Mouse (Mus musculus) ES-Bruce4 (cell line): ENCODE measurements at regions not wholly inside any gene's neighbourhood (a gene's known extent, or its start where the extent isn't known, plus 50 kb on each side); places are given as distances from the start of the nearest gene placed in this dataset.

ENCODE experiments used
- H3K27ac ChIP-seq: 2 replicates; pipeline ENCODE4 v1.5.1; 2012; ENCODE audit warnings: low read length, inconsistent platforms; ENCODE audit not compliant: insufficient read depth
- H3K27me3 ChIP-seq: 2 replicates; pipeline ENCODE4 v1.6.1; 2012; ENCODE audit warnings: mild to moderate bottlenecking, low read length, inconsistent platforms; ENCODE audit not compliant: control insufficient read depth, poor library complexity, insufficient read depth, severe bottlenecking
- H3K36me3 ChIP-seq: 2 replicates; pipeline ENCODE4 v1.6.1; 2012; ENCODE audit warnings: inconsistent platforms, mild to moderate bottlenecking, low read length, moderate library complexity; ENCODE audit not compliant: control insufficient read depth, poor library complexity, insufficient read depth, severe bottlenecking
- H3K4me1 ChIP-seq: one replicate; pipeline ENCODE4 v1.8.1; 2011; ENCODE audit warnings: low read length; ENCODE audit not compliant: control insufficient read depth, insufficient read depth
- H3K4me3 ChIP-seq: 2 replicates; pipeline ENCODE4 v1.5.1; 2011; ENCODE audit warnings: low read depth, mild to moderate bottlenecking, low read length
- H3K9ac ChIP-seq: 2 replicates; pipeline ENCODE4 v1.6.1; 2012; ENCODE audit warnings: low read depth, mild to moderate bottlenecking, inconsistent platforms; ENCODE audit not compliant: poor library complexity, severe bottlenecking
- H3K9me3 ChIP-seq: replicated peaks from 2 replicates; pipeline ENCODE4 v1.6.1; 2012; ENCODE audit warnings: mild to moderate bottlenecking, low read length, inconsistent platforms; ENCODE audit not compliant: control insufficient read depth, poor library complexity, insufficient read depth, severe bottlenecking
- CTCF ChIP-seq: IDR thresholded peaks from one replicate; pipeline ENCODE4 v1.8.1; 2011; ENCODE audit warnings: low read depth, low read length
- POLR2A ChIP-seq: IDR thresholded peaks from one replicate; pipeline ENCODE4 v1.8.1; 2011; ENCODE audit warnings: low read length; ENCODE audit not compliant: insufficient read depth

- no peak for TF ChIP-seq POLR2A
- no peaks in the 10 kb centered on the region for H3K9me3 ChIP-seq
- H3K9ac ChIP-seq, result no peak overlapping the region
- H3K27me3 ChIP-seq, result no peaks in the 10 kb centered on the region
- H3K4me3 ChIP-seq, result no peak overlapping the region
- no peaks in the 10 kb centered on the region for H3K36me3 ChIP-seq
- no peak overlapping the region for H3K27ac ChIP-seq
- no peaks in the 10 kb centered on the region for H3K4me1 ChIP-seq
Observed at GRCm38 (mm10) chrX:61305301-61305890, 120.0 kb upstream of the Cdr1 start.

DNA sequence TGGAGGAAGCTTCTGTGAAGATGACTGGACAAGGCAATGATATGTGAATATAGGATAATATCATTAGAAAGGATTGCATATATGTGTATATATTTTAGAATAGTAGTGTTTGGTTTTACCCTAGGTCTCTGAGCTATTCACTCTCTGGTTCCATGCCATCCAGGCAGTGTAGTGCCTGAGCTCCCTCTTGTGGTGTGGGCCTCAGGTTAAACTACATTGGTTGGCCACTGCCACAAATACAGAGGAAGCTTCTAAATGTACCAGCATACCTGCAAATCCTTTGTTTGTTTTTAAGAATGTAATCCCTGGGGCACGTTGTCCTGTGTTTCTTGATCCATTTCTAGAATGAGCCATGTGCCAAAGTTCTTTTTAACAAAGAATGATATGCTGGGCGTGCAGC is 119.1 kb upstream of the Cdr1 start:
- Histone ChIP-seq H3K9ac (no peak overlapping the region), H3K27me3 (no peaks in the 10 kb centered on the region), H3K9me3 (no peaks in the 10 kb centered on the region), H3K36me3 (no peaks in the 10 kb centered on the region), H3K27ac (no peak overlapping the region), H3K4me1 (no peaks in the 10 kb centered on the region), H3K4me3 (no peak overlapping the region)
- TF ChIP-seq POLR2A, result no peak
- peak; percentile 3 for TF ChIP-seq CTCF
